Mouse (Mus musculus) bone marrow macrophage, adult 2 months (primary cell): ENCODE data around the gene Lekr1.

Source experiments
- CTCF ChIP-seq: IDR thresholded peaks from 2 replicates; pipeline ENCODE4 v1.5.1; 2012; ENCODE audit warnings: low read depth, mild to moderate bottlenecking, low read length, moderate library complexity
- POLR2A ChIP-seq: IDR thresholded peaks from 2 replicates; pipeline ENCODE4 v1.6.1; 2012; ENCODE audit warnings: mild to moderate bottlenecking, low read depth, low read length, borderline replicate concordance

GRCm38 (mm10) chr3:65766387-65766786, 100.4 kb downstream of the Lekr1 start:
- no peak for TF ChIP-seq CTCF
- TF ChIP-seq POLR2A, result no peak
